Comparison of ENCODE assay signal across 12 mouse cellular contexts in genomic region chr10:59285530-59285929, GRCm38 (mm10). TPM values are rescaled to one million over a fixed set of nuclear protein-coding genes. Genes with fewer than 3 reads are reported as not detected.
DNase-seq lines count a peak whose midpoint lies in the region; ATAC-seq lines count a peak whose summit lies in the region.
"Had no signal": no experiment of that assay in that cellular context is flagged by ENCODE, and none has a peak within 500 bp of the region (broad histone marks: within the 10 kb centered on the region; RNA-seq: fewer than 3 reads in every experiment).

No protein-coding gene starts in this region.

- H3K36me3 ChIP-seq in forebrain, embryonic 14.5 days (ENCODE audit: control insufficient read depth, insufficient read depth, low read length) = no peaks in the 10 kb centered on the region
- H3K36me3 ChIP-seq in forebrain, embryonic 13.5 days (ENCODE audit: poor library complexity, severe bottlenecking) = no peaks in the 10 kb centered on the region
- H3K36me3 ChIP-seq in lung, embryonic 16.5 days (ENCODE audit: control insufficient read depth, insufficient read depth, low read length) = no peaks in the 10 kb centered on the region
- no peaks in the 10 kb centered on the region for H3K36me3 ChIP-seq in embryonic facial prominence, embryonic 15.5 days
- H3K36me3 ChIP-seq: heart, embryonic 13.5 days; liver, embryonic 15.5 days; midbrain, embryonic 13.5 days had no signal

- no peak overlapping the region for H3K4me2 ChIP-seq in forebrain, embryonic 14.5 days (ENCODE audit: low read length)
- H3K4me2 ChIP-seq in forebrain, embryonic 13.5 days = no peak overlapping the region
- H3K4me2 ChIP-seq in lung, embryonic 16.5 days (ENCODE audit: low read depth, low read length) = no peak overlapping the region
- no peak overlapping the region for H3K4me2 ChIP-seq in embryonic facial prominence, embryonic 15.5 days (replicated peaks)
- H3K4me2 ChIP-seq: heart, embryonic 13.5 days; liver, embryonic 15.5 days; midbrain, embryonic 13.5 days had no signal

- H3K4me1 ChIP-seq in forebrain, embryonic 14.5 days (ENCODE audit: control insufficient read depth, insufficient read depth, low read length) = no peaks in the 10 kb centered on the region
- peaks cover 3% of the 10 kb centered on the region; the same call in 1 of the 2 replicates for H3K4me1 ChIP-seq in forebrain, embryonic 13.5 days
- H3K4me1 ChIP-seq in lung, embryonic 16.5 days (replicated peaks; ENCODE audit: control insufficient read depth, insufficient read depth, low read length) = peaks cover 20% of the 10 kb centered on the region
- peaks cover 12% of the 10 kb centered on the region for H3K4me1 ChIP-seq in embryonic facial prominence, embryonic 15.5 days
- H3K4me1 ChIP-seq: midbrain, embryonic 13.5 days had no signal

- DNase-seq in forebrain, embryonic 14.5 days (ENCODE audit: low spot score) = peak; percentile 38
- DNase-seq in lung, postnatal 36 days = no peak
- peak; percentile 52 to 72 for DNase-seq in kidney, postnatal 4 days
- DNase-seq in cerebellum, adult 9-10 months = no peak
- DNase-seq in cerebellum, postnatal 14 days = no peak
- DNase-seq: embryo, embryonic 11 days had no signal

- H3K27me3 ChIP-seq in forebrain, embryonic 14.5 days (replicated peaks; ENCODE audit: control insufficient read depth, insufficient read depth, low read length) = no peaks in the 10 kb centered on the region
- H3K27me3 ChIP-seq in forebrain, embryonic 13.5 days = no peaks in the 10 kb centered on the region
- no peaks in the 10 kb centered on the region for H3K27me3 ChIP-seq in lung, embryonic 16.5 days (ENCODE audit: control insufficient read depth, insufficient read depth, low read depth, low read length)
- no peaks in the 10 kb centered on the region for H3K27me3 ChIP-seq in embryonic facial prominence, embryonic 15.5 days
- H3K27me3 ChIP-seq: liver, embryonic 15.5 days; midbrain, embryonic 13.5 days had no signal

- no peak overlapping the region for H3K9ac ChIP-seq in forebrain, embryonic 14.5 days (ENCODE audit: low read length)
- no peak overlapping the region for H3K9ac ChIP-seq in forebrain, embryonic 13.5 days
- H3K9ac ChIP-seq in lung, embryonic 16.5 days (ENCODE audit: low read length) = no peak overlapping the region
- H3K9ac ChIP-seq in embryonic facial prominence, embryonic 15.5 days = no peak overlapping the region
- H3K9ac ChIP-seq: heart, embryonic 13.5 days; liver, embryonic 15.5 days; midbrain, embryonic 13.5 days had no signal

- no peaks in the 10 kb centered on the region for H3K9me3 ChIP-seq in forebrain, embryonic 14.5 days (replicated peaks; ENCODE audit: control insufficient read depth, low read length)
- H3K9me3 ChIP-seq in forebrain, embryonic 13.5 days (replicated peaks) = no peaks in the 10 kb centered on the region
- no peaks in the 10 kb centered on the region for H3K9me3 ChIP-seq in lung, embryonic 16.5 days (ENCODE audit: control insufficient read depth, low read length)
- no peaks in the 10 kb centered on the region for H3K9me3 ChIP-seq in embryonic facial prominence, embryonic 15.5 days (replicated peaks)
- H3K9me3 ChIP-seq: heart, embryonic 13.5 days; liver, embryonic 15.5 days; midbrain, embryonic 13.5 days had no signal

- WGBS in forebrain, embryonic 14.5 days = 62% methylated on average over 5 of the region's 5 CpGs
- WGBS in forebrain, embryonic 13.5 days = 71% methylated on average over 5 of the region's 5 CpGs
- 62% methylated on average over 5 of the region's 5 CpGs for WGBS in lung, embryonic 16.5 days
- 41% methylated on average over 5 of the region's 5 CpGs for WGBS in embryonic facial prominence, embryonic 15.5 days

- H3K4me3 ChIP-seq in forebrain, embryonic 14.5 days (ENCODE audit: low read depth, low read length) = no peak overlapping the region
- H3K4me3 ChIP-seq in forebrain, embryonic 13.5 days = no peak overlapping the region
- H3K4me3 ChIP-seq in lung, embryonic 16.5 days (ENCODE audit: low read length) = no peak overlapping the region
- no peak overlapping the region for H3K4me3 ChIP-seq in embryonic facial prominence, embryonic 15.5 days (replicated peaks)
- H3K4me3 ChIP-seq: heart, embryonic 13.5 days; liver, embryonic 15.5 days; midbrain, embryonic 13.5 days had no signal

- ATAC-seq in forebrain, embryonic 14.5 days = no peak
- no peak for ATAC-seq in forebrain, embryonic 13.5 days
- peak; percentile 53 for ATAC-seq in lung, embryonic 16.5 days (ENCODE audit: low read depth)
- ATAC-seq in embryonic facial prominence, embryonic 15.5 days (ENCODE audit: insufficient number of reproducible peaks, low FRiP score, low TSS enrichment, low read depth) = no peak
- ATAC-seq: midbrain, embryonic 13.5 days had no signal

- no peak overlapping the region for H3K27ac ChIP-seq in forebrain, embryonic 14.5 days (ENCODE audit: low read depth, low read length)
- no peak overlapping the region for H3K27ac ChIP-seq in forebrain, embryonic 13.5 days
- H3K27ac ChIP-seq in lung, embryonic 16.5 days (ENCODE audit: low read length) = no peak overlapping the region
- peak overlapping the region; percentile 61 for H3K27ac ChIP-seq in embryonic facial prominence, embryonic 15.5 days (replicated peaks)
- H3K27ac ChIP-seq: heart, embryonic 13.5 days; liver, embryonic 15.5 days; midbrain, embryonic 13.5 days had no signal

RNA-seq across cellular contexts. Expression of gene P4ha1, which starts 37.6 kb away (rescaled TPM):
- polyA plus RNA-seq in forebrain, embryonic 14.5 days (2014; fragmentation: Nextera tagmentation; extraction: Ambion mirVana) = 23.8 and 29.2 TPM in 2 replicates
- 25.9 and 26.9 TPM in 2 replicates for polyA plus RNA-seq in forebrain, embryonic 13.5 days (2015; fragmentation: Nextera tagmentation; extraction: Ambion mirVana)
- polyA plus RNA-seq in lung, embryonic 16.5 days (2015; fragmentation: Nextera tagmentation; extraction: Ambion mirVana) = 78.7 and 81.8 TPM in 2 replicates
- 106 and 123 TPM in 2 replicates for polyA plus RNA-seq in embryonic facial prominence, embryonic 15.5 days (2015; fragmentation: Nextera tagmentation; extraction: Ambion mirVana)

Comparison
In these comparisons a context has a peak if more than half of its experiments do, and no peak if none do; other contexts are left out.
1. DNase-seq: peak in forebrain, embryonic 14.5 days (single experiment) and kidney, postnatal 4 days (2 of 2); none in lung, postnatal 36 days (single experiment), cerebellum, adult 9-10 months (single experiment) and cerebellum, postnatal 14 days (0 of 2).